Mouse (Mus musculus) heart, postnatal 25 days (tissue): ENCODE measurements at regions not wholly inside any gene's neighbourhood (a gene's known extent, or its start where the extent isn't known, plus 50 kb on each side); places are given as distances from the start of the nearest gene placed in this dataset.

Source experiments
- DNase-seq: peaks from one replicate; pipeline ENCODE4 v3.0.0; 2022; ENCODE audit warnings: low spot score
- intact Hi-C: fragments of 180-260 bp; cut with DNase I; formaldehyde crosslinking; loops from one replicate; pipeline ENCODE4 v1.15.1; 2025

GRCm38 (mm10) chr3:149262332-149262970 lies 272.1 kb upstream of the Adgrl2 start:
- no peak for DNase-seq
- intact Hi-C loops, result loop anchor here (5.0 kb wide), 1 partner anchor 70 kb away; no protein-coding TSS in a partner anchor

DNA sequence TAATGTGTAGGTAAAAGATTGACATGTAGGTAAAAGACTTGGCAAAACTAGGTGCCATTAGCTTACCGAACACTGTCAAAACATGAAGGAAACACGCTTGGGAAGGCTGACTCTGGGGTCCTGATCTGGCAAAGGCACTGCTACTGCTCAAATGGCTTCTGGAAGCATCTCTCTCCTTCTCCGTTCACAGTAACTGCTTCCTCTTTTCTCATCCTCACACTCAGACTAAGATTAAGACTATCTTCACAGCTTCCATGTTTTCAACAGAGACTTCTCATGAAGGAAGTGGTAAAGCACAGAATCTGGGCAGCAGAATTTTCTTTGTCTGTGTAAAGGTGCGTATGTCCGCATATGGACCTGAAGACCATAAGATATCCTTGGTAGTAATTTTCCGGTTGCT lies 271.4 kb upstream of the Adgrl2 start:
- intact Hi-C loops, result loop anchor here (5.0 kb wide), 1 partner anchor 71 kb away; no protein-coding TSS in a partner anchor
- DNase-seq, result no peak

DNA sequence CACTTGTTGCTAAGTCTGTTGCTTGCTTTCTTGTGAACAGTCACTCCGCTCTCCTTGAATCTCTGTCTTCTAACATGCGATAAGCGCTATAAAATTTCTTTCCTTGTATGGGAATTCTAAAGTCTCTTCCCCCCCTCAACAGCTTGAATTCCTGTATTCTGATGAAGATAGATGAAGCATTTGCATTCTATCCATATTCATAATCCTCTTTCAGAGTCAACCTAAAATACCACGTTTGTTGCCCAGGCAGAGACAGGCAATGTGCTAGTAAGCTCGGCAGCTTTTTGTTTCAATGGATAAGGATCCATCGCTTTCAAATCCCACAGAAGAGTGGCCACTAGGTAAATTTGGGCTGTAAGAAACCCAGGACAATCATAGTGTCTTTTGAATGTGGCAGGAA lies 268.5 kb upstream of the Adgrl2 start:
- intact Hi-C loops, result no loop called here
- DNase-seq, result no peak

DNA sequence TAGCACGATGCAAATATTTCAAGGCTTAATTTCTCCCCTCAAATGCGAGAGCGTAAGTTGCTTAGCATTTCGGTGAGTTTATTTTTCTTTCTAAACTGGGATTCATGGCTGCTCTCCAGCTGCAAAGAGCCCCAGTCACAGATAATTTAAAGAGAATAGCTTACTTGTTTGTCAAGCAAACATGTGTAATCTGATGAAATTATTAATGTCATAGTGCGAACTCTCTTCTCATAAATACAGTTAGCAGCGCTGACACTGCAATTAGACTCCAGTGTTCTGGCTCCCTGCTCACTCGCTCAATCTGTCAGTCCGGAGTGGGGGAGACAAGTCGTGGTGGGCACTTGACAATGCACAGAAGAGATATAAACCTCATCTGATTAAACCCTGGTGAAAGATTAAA lies 266.5 kb upstream of the Adgrl2 start:
- intact Hi-C loops, result no loop called here

GRCm38 (mm10) chr3:149253080-149253479 lies 262.7 kb upstream of the Adgrl2 start:
- no peak for DNase-seq
- intact Hi-C loops, result no loop called here

More for the DNA sequence above, 266.5 kb upstream of the Adgrl2 start:
- no peak for DNase-seq

- intact Hi-C loops, result no loop called here
- DNase-seq, result no peak
Observed at GRCm38 (mm10) chr3:149252144-149252543, 261.8 kb upstream of the Adgrl2 start.

GRCm38 (mm10) chr3:149247626-149247987 lies 257.3 kb upstream of the Adgrl2 start:
- DNase-seq, result no peak
- intact Hi-C loops, result no loop called here

DNA sequence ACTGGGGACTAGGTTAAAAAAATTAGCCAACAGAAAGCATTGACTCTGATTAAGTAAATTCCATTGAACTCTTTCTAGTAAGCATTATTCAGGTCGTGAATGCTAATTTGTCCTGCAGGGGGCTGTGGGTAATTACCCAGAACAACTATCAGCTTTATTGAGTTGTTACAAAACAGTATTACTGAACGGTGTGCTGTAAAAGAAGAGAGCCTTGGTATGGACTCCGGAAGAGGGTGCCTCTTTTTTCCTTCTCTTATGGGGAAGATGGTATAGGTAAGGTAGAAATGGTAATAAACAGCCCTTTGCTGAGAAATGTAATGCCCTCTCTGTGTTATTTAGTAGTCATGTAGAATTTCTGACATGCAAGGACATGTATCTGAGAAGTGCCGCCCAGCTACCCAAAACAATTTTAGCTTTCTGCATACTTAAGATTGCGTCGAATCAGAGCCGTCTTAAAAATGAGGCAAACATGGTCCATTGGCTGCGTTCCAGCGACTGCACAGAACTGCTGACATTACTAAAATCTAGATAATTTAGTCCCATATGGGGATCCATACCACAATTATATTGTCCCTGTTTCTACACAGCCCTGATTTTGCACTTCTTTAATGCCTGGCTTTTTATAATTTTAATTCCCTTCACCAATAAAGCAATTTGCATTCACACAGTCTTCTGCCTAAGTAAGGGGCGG lies 256.7 kb upstream of the Adgrl2 start:
- intact Hi-C loops, result no loop called here

DNA sequence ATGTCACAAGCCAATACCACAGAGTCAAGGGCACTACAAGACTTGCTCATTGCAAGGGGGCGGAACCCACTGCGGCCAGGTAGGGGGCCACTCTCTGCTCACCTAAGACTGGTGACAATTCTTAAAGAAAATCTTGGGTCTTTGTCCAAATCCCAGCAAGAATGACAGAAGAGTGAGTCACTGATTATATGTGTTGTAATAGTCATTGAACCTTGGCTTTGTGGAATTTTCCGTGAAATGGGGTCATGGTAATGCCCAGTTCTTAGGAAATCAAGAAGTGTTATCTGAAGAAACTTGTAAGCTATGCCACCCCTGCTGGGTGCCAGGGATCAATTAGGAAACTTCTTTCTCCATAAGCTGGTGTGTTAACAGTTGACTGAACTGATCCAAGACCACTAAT lies 249.3 kb upstream of the Adgrl2 start:
- intact Hi-C loops, result no loop called here

More for the DNA sequence above, 256.7 kb upstream of the Adgrl2 start:
- no peak for DNase-seq

GRCm38 (mm10) chr3:149238076-149238475 lies 247.7 kb upstream of the Adgrl2 start:
- intact Hi-C loops, result no loop called here
- no peak for DNase-seq

More for the DNA sequence above, 249.3 kb upstream of the Adgrl2 start:
- no peak for DNase-seq

DNA sequence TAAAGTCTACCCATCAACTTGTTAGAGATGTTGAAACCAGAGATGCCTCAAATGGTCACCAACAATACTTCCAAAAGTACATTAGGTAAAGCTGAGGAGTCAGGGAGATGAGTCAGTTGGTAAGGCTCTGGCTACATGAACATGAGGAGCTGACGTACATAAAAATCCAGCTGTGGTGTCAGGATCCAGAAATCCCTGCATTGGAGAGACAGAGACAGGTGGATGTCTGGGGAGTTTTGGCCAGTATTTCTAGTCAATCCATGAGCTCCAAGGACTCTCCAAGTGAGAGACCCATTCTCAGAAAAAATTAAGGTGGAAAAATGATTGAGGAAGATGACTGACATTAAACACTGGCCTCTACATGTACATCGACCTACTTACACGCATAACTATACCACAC lies 244.8 kb upstream of the Adgrl2 start:
- intact Hi-C loops, result no loop called here
- no peak for DNase-seq

GRCm38 (mm10) chr3:149233691-149234131 lies 243.4 kb upstream of the Adgrl2 start:
- no peak for DNase-seq
- intact Hi-C loops, result no loop called here

DNA sequence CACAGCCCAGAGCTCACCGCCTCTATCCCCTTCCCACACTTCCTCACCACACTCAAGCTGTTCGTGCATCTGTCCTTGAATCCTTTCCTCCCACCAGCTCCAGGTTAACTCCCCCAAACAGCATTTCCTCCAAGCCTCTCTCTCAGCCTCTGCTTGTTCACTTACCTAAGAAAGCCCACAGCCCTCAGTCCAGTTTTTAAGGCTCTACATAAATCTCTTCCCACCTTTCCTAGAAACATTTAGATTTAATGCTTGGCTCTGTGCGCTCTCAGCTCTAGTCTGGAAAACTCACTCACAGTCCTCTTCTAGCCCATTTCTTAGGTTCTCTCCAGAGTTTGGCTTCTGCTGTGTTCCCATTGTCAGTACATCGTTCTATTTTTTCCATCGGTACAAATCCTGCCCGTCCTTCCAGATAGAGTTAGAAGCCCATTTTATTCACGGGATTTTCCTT lies 242.9 kb upstream of the Adgrl2 start:
- DNase-seq, result no peak
- intact Hi-C loops, result no loop called here

GRCm38 (mm10) chr3:149231346-149231745 lies 241.0 kb upstream of the Adgrl2 start:
- intact Hi-C loops, result no loop called here

DNA sequence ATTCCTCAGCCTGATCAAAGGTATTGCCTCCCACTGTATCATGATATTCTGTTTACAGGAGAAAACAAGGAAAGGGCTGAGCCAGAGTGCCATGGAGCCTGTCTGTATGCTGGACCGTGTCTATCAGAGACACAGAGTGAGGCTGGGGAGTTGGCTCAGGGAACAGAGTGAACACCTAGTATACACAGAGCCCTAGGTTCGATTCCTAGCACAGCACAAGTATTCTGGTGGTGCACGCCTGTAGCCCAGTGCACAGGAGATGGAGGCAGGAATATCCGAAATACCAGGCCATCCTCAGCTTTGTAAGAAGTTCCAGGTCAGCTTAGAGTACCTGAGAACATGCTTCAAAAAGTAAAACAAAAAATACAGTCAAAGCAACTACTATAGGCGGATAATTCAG lies 237.2 kb upstream of the Adgrl2 start:
- intact Hi-C loops, result no loop called here
- no peak for DNase-seq

More at GRCm38 (mm10) chr3:149231346-149231745, 241.0 kb upstream of the Adgrl2 start:
- no peak for DNase-seq

GRCm38 (mm10) chr3:149226723-149227122 lies 236.4 kb upstream of the Adgrl2 start:
- no peak for DNase-seq
- intact Hi-C loops, result no loop called here

GRCm38 (mm10) chr3:149225684-149226083 lies 235.3 kb upstream of the Adgrl2 start:
- DNase-seq, result no peak
- intact Hi-C loops, result no loop called here

DNA sequence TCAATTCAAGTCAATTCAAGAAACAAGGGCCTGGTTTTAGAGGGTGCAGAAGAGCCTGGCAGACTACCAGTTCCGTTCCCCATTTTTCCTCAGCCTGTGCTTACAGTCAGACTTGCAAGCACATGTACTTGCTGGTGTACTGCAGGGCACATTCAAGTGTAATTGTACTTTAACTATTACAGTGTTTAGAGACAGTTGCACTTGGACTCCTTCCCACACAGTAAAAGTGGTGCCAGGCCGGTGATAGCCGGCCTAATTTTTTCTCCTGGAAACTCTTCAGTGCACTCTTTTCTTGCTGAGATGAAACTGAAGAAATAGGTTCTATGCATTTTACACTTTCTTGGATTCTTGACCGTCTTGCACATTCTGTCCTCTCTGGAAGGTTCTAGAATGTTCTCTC lies 233.9 kb upstream of the Adgrl2 start:
- no peak for DNase-seq
- intact Hi-C loops, result no loop called here

DNA sequence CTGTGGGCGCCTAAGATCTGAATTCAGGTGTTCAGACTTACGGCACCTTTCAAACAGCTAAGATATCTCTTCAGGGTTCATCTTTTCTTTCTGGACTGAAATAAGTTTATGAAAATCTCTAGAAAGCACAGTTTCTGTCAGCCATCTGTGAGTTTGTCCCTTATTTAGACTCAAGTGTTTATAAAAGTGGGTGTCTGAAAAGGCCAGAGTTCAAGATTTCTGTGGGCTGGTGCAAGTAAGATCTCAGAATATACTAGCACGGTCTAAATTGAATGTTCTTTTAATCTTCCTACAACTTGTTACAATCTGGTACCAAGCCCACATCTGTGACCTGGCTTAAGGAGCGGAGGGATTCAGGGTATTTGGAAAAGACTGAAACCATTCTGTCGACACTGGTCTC lies 233.4 kb upstream of the Adgrl2 start:
- intact Hi-C loops, result no loop called here
- DNase-seq, result no peak

DNA sequence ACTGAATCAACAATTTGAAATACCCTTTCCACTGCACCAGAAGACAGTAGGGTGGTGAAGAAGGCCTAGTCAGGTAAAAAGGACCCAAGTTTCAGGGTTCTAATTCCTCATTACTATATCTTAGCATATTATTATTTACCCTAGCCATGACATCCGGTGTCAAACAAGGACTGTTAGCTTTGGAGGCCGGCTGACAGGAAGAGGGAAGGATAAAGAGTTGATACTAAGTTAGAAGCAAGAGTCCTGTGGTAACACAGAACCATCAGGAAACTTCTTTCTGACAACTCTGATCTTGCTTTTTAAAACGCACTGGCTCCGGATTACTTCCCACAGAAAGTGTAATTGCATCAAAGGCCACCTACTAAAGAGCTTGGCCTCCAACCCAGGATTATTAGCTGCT lies 230.6 kb upstream of the Adgrl2 start:
- intact Hi-C loops, result no loop called here
- DNase-seq, result no peak

DNA sequence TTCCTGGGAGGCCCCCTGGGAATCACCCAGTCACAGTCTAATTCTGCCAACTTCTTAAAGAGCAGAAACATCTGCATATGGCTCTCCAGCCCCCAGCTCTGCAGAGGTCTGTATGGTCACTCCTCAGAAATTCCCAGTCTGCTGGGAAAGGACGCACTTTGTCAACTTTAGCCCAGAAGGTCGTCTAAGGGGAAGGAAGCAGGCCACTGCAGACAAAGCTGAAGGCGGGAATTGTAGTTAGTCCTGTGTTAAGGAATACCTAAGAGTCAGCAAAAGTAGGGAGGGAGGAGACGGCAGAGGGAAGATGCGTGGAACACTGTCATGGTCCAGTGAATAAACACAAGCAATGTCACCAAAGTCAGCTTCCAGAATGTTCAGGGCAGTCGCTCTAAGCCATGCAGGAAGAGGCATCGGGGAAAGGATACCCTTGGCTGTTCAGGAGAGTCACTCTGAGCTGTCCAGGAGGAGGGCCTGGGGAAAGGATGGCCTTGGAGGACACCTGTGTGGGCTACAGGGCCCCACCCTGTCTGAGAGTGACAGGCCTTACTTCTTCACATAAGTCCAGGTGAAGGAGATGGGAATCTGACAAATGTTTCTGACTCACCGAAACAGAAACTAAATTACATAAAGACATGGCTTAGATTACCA lies 230.1 kb upstream of the Adgrl2 start:
- DNase-seq, result no peak
- intact Hi-C loops, result no loop called here
